Mouse (Mus musculus) lung, postnatal 0 days (tissue): ENCODE measurements at regions not wholly inside any gene's neighbourhood (a gene's known extent, or its start where the extent isn't known, plus 50 kb on each side); places are given as distances from the start of the nearest gene placed in this dataset.
A peak's percentile ranks its signal among the peaks of the same experiment; 100 is the strongest.

ENCODE experiments used
- CTCF ChIP-seq: IDR thresholded peaks from 2 replicates; pipeline ENCODE4 v1.5.1; 2016; ENCODE audit warnings: antibody characterized with exemption, mild to moderate bottlenecking
- EP300 ChIP-seq: IDR thresholded peaks from 2 replicates; pipeline ENCODE4 v1.6.1; 2016; ENCODE audit warnings: antibody characterized with exemption, mild to moderate bottlenecking, control low read depth

DNA sequence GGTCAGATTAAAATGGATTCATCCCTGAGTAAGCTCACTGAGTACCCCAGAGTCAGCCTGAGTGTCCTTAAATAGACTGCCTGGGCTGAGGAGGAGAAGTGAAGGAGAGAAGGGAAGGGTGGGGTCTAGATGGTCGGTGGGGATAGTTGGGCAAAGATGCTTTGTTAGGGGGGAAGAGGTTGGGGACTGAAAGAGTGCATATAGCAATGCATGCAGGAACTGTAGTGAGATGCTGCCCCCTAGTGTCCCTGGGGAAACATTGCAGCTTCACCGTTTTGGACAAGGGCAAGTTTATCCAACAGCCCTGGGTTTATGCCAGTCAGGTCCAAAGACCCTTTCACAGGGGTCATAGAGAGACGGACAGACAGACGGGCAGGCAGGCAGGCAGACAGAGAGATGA, 71.6 kb upstream of the Tmem132d start:
- no peak for TF ChIP-seq EP300
- peak; percentile 89 for TF ChIP-seq CTCF
